Mouse (Mus musculus) spleen, adult 2 months (tissue): ENCODE data around the gene Lypd1. TPM values are rescaled to one million over a fixed set of nuclear protein-coding genes. Genes with fewer than 3 reads are reported as not detected.

Source experiments
- DNase-seq, 2 experiments: peaks; one replicate each; pipeline versions ENCODE4 v3.0.0 to v3.0.0-alpha.2; 2012 to 2021; ENCODE audit warnings: low spot score in 2 of 2, low read depth in 1 of 2
- H3K27ac ChIP-seq: fragments of 200-500 bp; 2 replicates; pipeline ENCODE4 v1.5.1; 2012; ENCODE audit warnings: low read length, inconsistent platforms; ENCODE audit not compliant: insufficient read depth
- H3K27me3 ChIP-seq: fragments of 200-500 bp; 2 replicates; pipeline ENCODE4 v1.6.1; 2012; ENCODE audit warnings: mild to moderate bottlenecking, moderate library complexity, low read length, inconsistent platforms; ENCODE audit not compliant: control insufficient read depth, insufficient read depth
- H3K36me3 ChIP-seq: fragments of 200-500 bp; 2 replicates; pipeline ENCODE4 v1.6.1; 2012; ENCODE audit warnings: mild to moderate bottlenecking, low read length, inconsistent platforms; ENCODE audit not compliant: control insufficient read depth, insufficient read depth
- H3K4me1 ChIP-seq: fragments of 200-500 bp; 2 replicates; pipeline ENCODE4 v1.6.1; 2011; ENCODE audit warnings: inconsistent platforms; ENCODE audit not compliant: control insufficient read depth, insufficient read depth, insufficient read length
- H3K4me3 ChIP-seq: fragments of 200-500 bp; 2 replicates; pipeline ENCODE4 v1.5.1; 2011; ENCODE audit warnings: mild to moderate bottlenecking, inconsistent platforms; ENCODE audit not compliant: insufficient read depth, insufficient read length; ENCODE audit errors: extremely low read depth
- CTCF ChIP-seq: fragments of 200-500 bp; IDR thresholded peaks from 2 replicates; pipeline ENCODE4 v1.5.1; 2011; ENCODE audit warnings: mild to moderate bottlenecking, inconsistent platforms; ENCODE audit not compliant: insufficient read depth, insufficient read length, insufficient replicate concordance; ENCODE audit errors: extremely low read depth
- POLR2A ChIP-seq: fragments of 200-500 bp; IDR thresholded peaks from 2 replicates; pipeline ENCODE4 v1.6.1; 2011; ENCODE audit warnings: low read depth, low read length, inconsistent platforms
- WGBS: fragments of 180-500 bp; shearing (Covaris S2); methylation state at CpG from one replicate; pipeline ENCODE4 v1.1.7; 2018; 5-methylcytosine and 5-hydroxymethylcytosine counted together
- polyA plus RNA-seq: library from polyadenylated mRNA; depleted of rRNA; stranded (reverse); fragments of >200 nt; gene quantifications from 2 replicates; pipeline ENCODE4 v1.2.3, GENCODE M21; 2012; rRNA removed

Lypd1 gene
- polyA plus RNA-seq, result 0.05 TPM in 1 of 2 replicates, not detected in the other

DNA sequence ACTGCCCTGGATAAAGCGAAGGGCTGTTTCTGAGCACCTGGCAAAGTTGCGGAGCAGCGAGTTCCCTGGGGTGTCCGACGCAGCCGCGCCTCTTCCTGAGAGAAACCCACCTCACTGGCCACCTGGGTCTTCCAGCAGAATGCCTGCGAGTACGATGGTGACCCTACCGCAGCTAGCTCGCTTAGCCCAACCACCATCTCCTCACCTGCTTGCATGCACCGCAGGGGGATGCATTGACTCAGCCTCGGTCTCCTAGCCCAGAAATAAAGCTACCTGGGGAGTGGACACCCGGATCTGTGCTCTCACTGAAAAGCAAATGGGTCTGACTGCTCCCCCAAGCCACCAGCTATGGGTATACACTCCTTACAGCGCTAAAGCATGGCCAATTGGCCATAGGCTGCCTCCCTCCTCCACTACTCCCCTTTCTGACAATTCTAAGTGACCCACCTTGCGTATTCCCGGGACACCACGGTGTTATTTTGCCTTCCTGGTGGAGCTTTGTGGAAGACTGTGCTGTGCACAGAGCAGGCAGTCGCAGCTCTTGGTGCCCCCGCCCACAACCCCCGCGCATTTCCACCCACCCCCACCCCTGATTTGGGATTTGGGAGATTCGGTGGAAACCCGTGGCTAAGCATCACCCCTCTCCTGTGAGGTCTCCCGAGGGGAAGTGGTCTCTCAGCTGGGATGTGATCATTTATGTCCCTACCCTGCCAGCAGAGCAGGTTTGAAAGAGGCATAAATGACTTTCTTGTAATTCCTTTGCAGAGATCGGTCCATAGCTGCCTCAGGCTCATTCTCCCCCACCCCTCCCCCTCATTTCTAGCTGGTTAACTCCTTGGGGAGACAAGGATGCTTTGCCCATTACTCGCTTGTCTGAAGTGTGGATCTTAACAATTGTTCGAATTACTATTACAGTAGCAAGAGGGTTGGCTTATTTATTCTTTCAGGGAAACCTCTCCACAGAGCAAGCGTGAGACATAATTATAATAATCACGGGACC lies at the start of gene Lypd1:
Gene Lypd1, minus strand, starts transcription at position 501 of the 1,000 bp plus-strand sequence.
- H3K27me3 ChIP-seq, result peaks cover 4% of the 10 kb centered on the region
- TF ChIP-seq CTCF, result no peak
- TF ChIP-seq POLR2A, result no peak
- no peak within 1 kb of the TSS for H3K4me3 ChIP-seq
- no peaks in the 10 kb centered on the region for H3K36me3 ChIP-seq
- DNase-seq, result no peak
- H3K4me1 ChIP-seq, result no peaks in the 10 kb centered on the region
- no peak within 1 kb of the TSS for H3K27ac ChIP-seq
- 13% methylated on average over 30 of the region's 30 CpGs for WGBS

DNA sequence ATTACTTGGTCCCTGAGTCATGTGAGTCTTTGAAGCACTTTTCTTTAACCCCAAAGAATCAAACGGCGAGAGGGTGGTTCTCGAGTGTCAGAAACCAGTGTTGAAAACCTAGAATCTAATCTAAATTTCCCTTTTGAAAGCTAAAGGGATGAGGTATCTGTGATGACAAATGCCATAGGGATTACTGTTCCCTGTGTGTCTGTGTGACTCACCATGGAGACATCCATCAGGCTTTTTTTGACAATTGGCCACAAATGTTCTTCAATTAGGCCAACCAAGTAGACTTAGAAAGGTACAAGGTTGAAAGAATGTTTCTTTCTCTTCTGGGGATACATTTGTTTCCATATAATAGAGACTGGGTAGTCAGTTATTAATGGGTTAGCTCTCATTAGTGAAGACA lies 38.1 kb upstream of the Lypd1 start:
- no peak for DNase-seq
- H3K36me3 ChIP-seq, result no peaks in the 10 kb centered on the region
- H3K4me1 ChIP-seq, result no peaks in the 10 kb centered on the region
- TF ChIP-seq POLR2A (no peak), CTCF (no peak)
- no peaks in the 10 kb centered on the region for H3K27me3 ChIP-seq
- no peak overlapping the region for H3K4me3 ChIP-seq
- 92% methylated on average over 3 of the region's 3 CpGs for WGBS
- H3K27ac ChIP-seq, result no peak overlapping the region

- 86% methylated on average over 6 of the region's 6 CpGs for WGBS
- no peaks in the 10 kb centered on the region for H3K36me3 ChIP-seq
- no peaks in the 10 kb centered on the region for H3K4me1 ChIP-seq
- no peak for DNase-seq
- no peak overlapping the region for H3K27ac ChIP-seq
- no peaks in the 10 kb centered on the region for H3K27me3 ChIP-seq
- H3K4me3 ChIP-seq, result no peak overlapping the region
- no peak for TF ChIP-seq CTCF
- TF ChIP-seq POLR2A, result no peak
Measured at GRCm38 (mm10) chr1:125949076-125949475, 36.2 kb upstream of the Lypd1 start.

- DNase-seq, result no peak
- H3K4me3 ChIP-seq, result no peak overlapping the region
- no peaks in the 10 kb centered on the region for H3K4me1 ChIP-seq
- no peaks in the 10 kb centered on the region for H3K27me3 ChIP-seq
- no peak overlapping the region for H3K27ac ChIP-seq
- H3K36me3 ChIP-seq, result no peaks in the 10 kb centered on the region
- 81% methylated on average over 9 of the region's 9 CpGs for WGBS
- no peak for TF ChIP-seq POLR2A
- no peak for TF ChIP-seq CTCF
Measured at GRCm38 (mm10) chr1:125945136-125945535, 32.2 kb upstream of the Lypd1 start.

GRCm38 (mm10) chr1:125943305-125943704 lies 30.4 kb upstream of the Lypd1 start:
- TF ChIP-seq POLR2A (no peak), CTCF (no peak)
- Histone ChIP-seq H3K4me3 (no peak overlapping the region), H3K27ac (no peak overlapping the region), H3K36me3 (no peaks in the 10 kb centered on the region), H3K4me1 (no peaks in the 10 kb centered on the region), H3K27me3 (no peaks in the 10 kb centered on the region)
- DNase-seq, result no peak
- 72% methylated on average over 1 of the region's 1 CpGs for WGBS

- Histone ChIP-seq H3K4me1 (no peaks in the 10 kb centered on the region), H3K27me3 (no peaks in the 10 kb centered on the region), H3K4me3 (no peak overlapping the region), H3K27ac (no peak overlapping the region), H3K36me3 (no peaks in the 10 kb centered on the region)
- no peak for DNase-seq
- TF ChIP-seq POLR2A (no peak), CTCF (no peak)
- 92% methylated on average over 10 of the region's 10 CpGs for WGBS
Measured at GRCm38 (mm10) chr1:125925486-125925885, 12.6 kb upstream of the Lypd1 start.

DNA sequence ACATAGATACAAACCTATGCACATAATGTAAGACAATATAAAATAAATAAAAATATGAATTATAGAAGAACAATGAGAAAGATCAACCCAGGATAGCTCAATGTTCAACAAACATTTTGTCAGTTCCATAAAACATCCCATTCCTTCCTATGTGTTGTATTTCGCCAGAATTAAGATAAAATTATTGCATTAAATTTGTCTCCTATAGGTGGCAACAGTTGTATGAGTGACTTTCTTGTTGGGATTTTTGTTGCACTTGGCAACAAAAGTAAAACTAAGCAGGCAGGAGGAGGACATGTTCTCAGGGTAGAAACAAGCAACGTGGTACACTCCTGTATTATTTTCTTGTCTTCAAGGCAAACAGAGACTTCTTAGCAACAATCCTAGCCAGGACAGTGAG lies 10.2 kb upstream of the Lypd1 start:
- WGBS, result 71% methylated on average over 2 of the region's 2 CpGs
- Histone ChIP-seq H3K27ac (no peak overlapping the region), H3K4me3 (no peak overlapping the region), H3K4me1 (no peaks in the 10 kb centered on the region), H3K36me3 (no peaks in the 10 kb centered on the region), H3K27me3 (no peaks in the 10 kb centered on the region)
- no peak for DNase-seq
- TF ChIP-seq POLR2A (no peak), CTCF (no peak)
